Mouse (Mus musculus): ENCODE data around the gene Il11ra1.
"Not testable (repeated sequence)": the region's sequence is repeated elsewhere in the genome, so short reads cannot be mapped to it uniquely, and the experiment has no call there.

- not testable (repeated sequence) for TF ChIP-seq CTCF (IDR thresholded peaks at IDR 0.05; ENCODE audit: borderline replicate concordance, control insufficient read depth, extremely low read depth, insufficient read depth, low read length, poor library complexity); POLR2A (IDR thresholded peaks at IDR 0.05; ENCODE audit: control insufficient read depth, extremely low read depth, insufficient read depth, low read length, poor library complexity)
Observed at GRCm38 (mm10) chr4:41698421-41699016, 1.3 kb upstream of the Il11ra1 start.

Measured in thymus, adult 2 months (tissue).